Comparison of ENCODE assay signal across 22 mouse cellular contexts in the genomic region with DNA sequence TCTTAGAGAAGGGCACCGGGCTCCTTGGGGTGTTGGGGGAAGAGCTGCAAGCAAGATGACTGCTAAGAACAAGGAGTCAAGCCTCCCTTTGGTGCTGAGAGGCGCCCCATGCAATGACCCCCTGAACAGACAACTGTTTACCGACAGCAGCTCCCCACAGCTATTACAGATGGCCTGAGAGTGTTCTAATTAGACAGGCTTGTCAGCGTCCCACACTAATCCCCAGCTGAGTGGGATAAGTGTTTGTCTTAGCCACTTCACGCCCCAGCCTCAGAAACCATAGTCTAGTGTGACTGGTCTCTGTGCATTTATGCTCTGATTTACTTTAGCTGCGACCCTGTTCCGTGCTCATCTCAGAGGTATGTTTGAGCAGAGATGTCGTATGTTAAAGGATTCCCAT. TPM values are rescaled to one million over a fixed set of nuclear protein-coding genes. Genes with fewer than 3 reads are reported as not detected.
DNase-seq lines count a peak whose midpoint lies in the region; ATAC-seq lines count a peak whose summit lies in the region.
"Had no signal": no experiment of that assay in that cellular context is flagged by ENCODE, and none has a peak within 500 bp of the region (broad histone marks: within the 10 kb centered on the region; RNA-seq: fewer than 3 reads in every experiment).

No protein-coding gene starts in this region.

- no peaks in the 10 kb centered on the region for H3K36me3 ChIP-seq in heart, embryonic 10.5 days
- no peaks in the 10 kb centered on the region for H3K36me3 ChIP-seq in midbrain, embryonic 10.5 days
- no peaks in the 10 kb centered on the region for H3K36me3 ChIP-seq in midbrain, embryonic 16.5 days (ENCODE audit: control insufficient read depth, insufficient read depth, low read length)
- no peaks in the 10 kb centered on the region for H3K36me3 ChIP-seq in midbrain, embryonic 11.5 days (ENCODE audit: control insufficient read depth, insufficient read depth, low read length)
- H3K36me3 ChIP-seq in limb, embryonic 10.5 days = no peaks in the 10 kb centered on the region
- H3K36me3 ChIP-seq: liver, embryonic 13.5 days; lung, embryonic 15.5 days had no signal

- ATAC-seq in midbrain, embryonic 16.5 days = no peak
- peak; percentile 82 for ATAC-seq in midbrain, embryonic 11.5 days (ENCODE audit: low FRiP score)
- ATAC-seq: intestine, postnatal 0 days had no signal

- no peak overlapping the region for H3K4me2 ChIP-seq in midbrain, embryonic 16.5 days (ENCODE audit: low read length)
- H3K4me2 ChIP-seq in midbrain, embryonic 11.5 days = peak overlapping the region; percentile 3; the same call in 1 of the 2 replicates
- H3K4me2 ChIP-seq: liver, embryonic 13.5 days; lung, embryonic 15.5 days had no signal

- 30% methylated on average over 8 of the region's 8 CpGs for WGBS in heart, embryonic 10.5 days
- WGBS in midbrain, embryonic 10.5 days = 19% methylated on average over 8 of the region's 8 CpGs
- 7% methylated on average over 8 of the region's 8 CpGs for WGBS in midbrain, embryonic 16.5 days
- 13% methylated on average over 8 of the region's 8 CpGs for WGBS in midbrain, embryonic 11.5 days
- WGBS in limb, embryonic 10.5 days = 39% methylated on average over 8 of the region's 8 CpGs

- H3K27ac ChIP-seq in heart, embryonic 10.5 days = no peak overlapping the region
- peak overlapping the region; percentile 71 for H3K27ac ChIP-seq in midbrain, embryonic 10.5 days (replicated peaks)
- no peak overlapping the region for H3K27ac ChIP-seq in midbrain, embryonic 16.5 days (ENCODE audit: low read length)
- no peak overlapping the region; the same call in 1 of the 2 replicates for H3K27ac ChIP-seq in midbrain, embryonic 11.5 days (ENCODE audit: low read depth, low read length)
- no peak overlapping the region for H3K27ac ChIP-seq in limb, embryonic 10.5 days
- H3K27ac ChIP-seq: heart, adult 2 months; left cerebral cortex, adult 2 months; liver, embryonic 13.5 days; lung, embryonic 15.5 days had no signal

- no peaks in the 10 kb centered on the region for H3K4me1 ChIP-seq in heart, embryonic 10.5 days
- peaks cover 18% of the 10 kb centered on the region for H3K4me1 ChIP-seq in midbrain, embryonic 10.5 days
- peaks cover 4% of the 10 kb centered on the region for H3K4me1 ChIP-seq in midbrain, embryonic 16.5 days (ENCODE audit: control insufficient read depth, insufficient read depth, low read length)
- peaks cover 11% of the 10 kb centered on the region for H3K4me1 ChIP-seq in midbrain, embryonic 11.5 days (ENCODE audit: control insufficient read depth, insufficient read depth, low read length)
- no peaks in the 10 kb centered on the region for H3K4me1 ChIP-seq in limb, embryonic 10.5 days
- H3K4me1 ChIP-seq: liver, embryonic 13.5 days; lung, embryonic 15.5 days had no signal

- peak; percentile 47 for DNase-seq in heart, embryonic 10.5 days (ENCODE audit: low spot score)
- DNase-seq in heart, adult 18-20 months = no peak
- no peak for DNase-seq in midbrain, embryonic 10.5 days (ENCODE audit: low spot score)
- no peak for DNase-seq in midbrain, embryonic 11.5 days (ENCODE audit: low spot score, missing footprints)
- peak; percentile 53 for DNase-seq in retina, postnatal 7 days (ENCODE audit: low read depth, low spot score)
- no peak for DNase-seq in limb, embryonic 10.5 days (ENCODE audit: low spot score)
- no peak for DNase-seq in layer of hippocampus, adult 18-20 months (ENCODE audit: low spot score in 2 of 2)
- DNase-seq: adrenal gland, postnatal 14 days; cerebellum, adult 8-10 months; heart, adult 2 months; kidney, postnatal 10 days; liver, embryonic 13.5 days; right cerebral cortex, adult 18-20 months; thymus, postnatal 4 days had no signal

- H3K9ac ChIP-seq in midbrain, embryonic 16.5 days (ENCODE audit: low read depth, low read length) = no peak overlapping the region
- no peak overlapping the region for H3K9ac ChIP-seq in midbrain, embryonic 11.5 days (ENCODE audit: low read length)
- H3K9ac ChIP-seq: liver, embryonic 13.5 days; lung, embryonic 15.5 days had no signal

- H3K27me3 ChIP-seq in heart, embryonic 10.5 days (ENCODE audit: insufficient read depth, poor library complexity, severe bottlenecking) = peaks cover 15% of the 10 kb centered on the region; the same call in 1 of the 2 replicates
- H3K27me3 ChIP-seq in midbrain, embryonic 10.5 days (ENCODE audit: low read depth, poor library complexity, severe bottlenecking) = peaks cover 17% of the 10 kb centered on the region; the same call in 1 of the 2 replicates
- H3K27me3 ChIP-seq in midbrain, embryonic 16.5 days (ENCODE audit: control insufficient read depth, insufficient read depth, low read depth, low read length) = no peaks in the 10 kb centered on the region
- no peaks in the 10 kb centered on the region for H3K27me3 ChIP-seq in midbrain, embryonic 11.5 days (ENCODE audit: control insufficient read depth, insufficient read depth, low read length)
- 0 out of 2 replicates have a peak, but pooled peaks cover 3% of the 10 kb centered on the region for H3K27me3 ChIP-seq in limb, embryonic 10.5 days (ENCODE audit: low read depth, poor library complexity, severe bottlenecking)
- H3K27me3 ChIP-seq: liver, embryonic 13.5 days; lung, embryonic 15.5 days had no signal

- no peaks in the 10 kb centered on the region for H3K9me3 ChIP-seq in heart, embryonic 10.5 days
- no peaks in the 10 kb centered on the region for H3K9me3 ChIP-seq in midbrain, embryonic 10.5 days (replicated peaks)
- H3K9me3 ChIP-seq in midbrain, embryonic 16.5 days (replicated peaks; ENCODE audit: control insufficient read depth, low read length, poor library complexity, severe bottlenecking) = no peaks in the 10 kb centered on the region
- no peaks in the 10 kb centered on the region for H3K9me3 ChIP-seq in midbrain, embryonic 11.5 days (ENCODE audit: control insufficient read depth, low read length)
- H3K9me3 ChIP-seq in limb, embryonic 10.5 days (replicated peaks) = no peaks in the 10 kb centered on the region
- H3K9me3 ChIP-seq: liver, embryonic 13.5 days; lung, embryonic 15.5 days had no signal

- H3K4me3 ChIP-seq in heart, embryonic 10.5 days = no peak overlapping the region
- no peak overlapping the region for H3K4me3 ChIP-seq in midbrain, embryonic 10.5 days
- H3K4me3 ChIP-seq in midbrain, embryonic 16.5 days (ENCODE audit: low read depth, low read length) = no peak overlapping the region
- H3K4me3 ChIP-seq in midbrain, embryonic 11.5 days (ENCODE audit: low read depth, low read length) = no peak overlapping the region
- H3K4me3 ChIP-seq in limb, embryonic 10.5 days = no peak overlapping the region
- H3K4me3 ChIP-seq: heart, adult 2 months; left cerebral cortex, adult 2 months; liver, embryonic 13.5 days; lung, embryonic 15.5 days had no signal

RNA-seq across cellular contexts. Expression of gene Onecut1, which starts 50.3 kb away (rescaled TPM):
- 0.10 and 1.9 TPM in 2 replicates for polyA plus RNA-seq in heart, embryonic 10.5 days (2016; fragmentation: Nextera tagmentation; extraction: Ambion mirVana)
- not detected for total RNA-seq in heart, adult 18-20 months (2021)
- polyA plus RNA-seq in midbrain, embryonic 10.5 days (2016; fragmentation: Nextera tagmentation; extraction: Ambion mirVana) = 10.0 and 13.4 TPM in 2 replicates
- 5.8 and 6.1 TPM in 2 replicates for polyA plus RNA-seq in midbrain, embryonic 16.5 days (2015; fragmentation: Nextera tagmentation; extraction: Ambion mirVana)
- 14.7 and 14.8 TPM in 2 replicates for polyA plus RNA-seq in midbrain, embryonic 11.5 days (2014; fragmentation: Nextera tagmentation; extraction: Ambion mirVana)
- 0.08 TPM in 1 of 2 replicates, not detected in the other for polyA plus RNA-seq in limb, embryonic 10.5 days (2016; fragmentation: Nextera tagmentation; extraction: Ambion mirVana)
- 1 to 10 TPM; 1.3 to 1.5 TPM for total RNA-seq in layer of hippocampus, adult 18-20 months (2021)
- total RNA-seq: gastrocnemius, adult 18-20 months; heart, adult 2 months; hematopoietic stem cell, adult 5-6 weeks; megakaryocyte progenitor cell, adult 5-6 weeks had no signal
- polyA plus RNA-seq: heart, adult 2 months; lung, embryonic 15.5 days; small intestine, adult 2 months had no signal

Comparison
In these comparisons a context has a peak if more than half of its experiments do, and no peak if none do; other contexts are left out.
1. DNase-seq: peak in heart, embryonic 10.5 days (single experiment) and retina, postnatal 7 days (single experiment); none in heart, adult 18-20 months (0 of 2), midbrain, embryonic 10.5 days (single experiment), midbrain, embryonic 11.5 days (single experiment), limb, embryonic 10.5 days (single experiment) and layer of hippocampus, adult 18-20 months (0 of 2).